Mouse (Mus musculus) liver, embryonic 12.5 days (tissue): ENCODE measurements around the gene Snx17. TPM values are rescaled to one million over a fixed set of nuclear protein-coding genes. Genes with fewer than 3 reads are reported as not detected.

Source experiments
- ATAC-seq: fragments of 200-750 bp; cut with Nextera tagmentation; 2 replicates; pipeline ENCODE4 v1.8.0; 2017; ENCODE audit warnings: moderate number of reproducible peaks, mild to moderate bottlenecking, moderate library complexity
- H3K27ac ChIP-seq: fragments of 300-500 bp; sonication (generic); 2 replicates; pipeline ENCODE4 v1.5.1; 2016; ENCODE audit warnings: mild to moderate bottlenecking
- H3K27me3 ChIP-seq: fragments of 300-500 bp; sonication (generic); replicated peaks from 2 replicates; pipeline ENCODE4 v1.6.1; 2016; ENCODE audit warnings: mild to moderate bottlenecking, moderate library complexity
- H3K36me3 ChIP-seq: fragments of 300-500 bp; sonication (generic); 2 replicates; pipeline ENCODE4 v1.6.1; 2016; ENCODE audit warnings: mild to moderate bottlenecking, moderate library complexity
- H3K4me1 ChIP-seq: fragments of 300-500 bp; sonication (generic); 2 replicates; pipeline ENCODE4 v1.6.1; 2016
- H3K4me2 ChIP-seq: fragments of 300-500 bp; sonication (generic); 2 replicates; pipeline ENCODE4 v1.6.1; 2016; ENCODE audit warnings: mild to moderate bottlenecking, moderate library complexity
- H3K4me3 ChIP-seq: fragments of 300-500 bp; sonication (generic); 2 replicates; pipeline ENCODE4 v1.5.1; 2016; ENCODE audit warnings: mild to moderate bottlenecking, moderate library complexity
- H3K9ac ChIP-seq: fragments of 300-500 bp; sonication (generic); 2 replicates; pipeline ENCODE4 v1.6.1; 2016; ENCODE audit warnings: mild to moderate bottlenecking, moderate library complexity
- H3K9me3 ChIP-seq: fragments of 300-500 bp; sonication (generic); replicated peaks from 2 replicates; pipeline ENCODE4 v1.6.1; 2016; ENCODE audit warnings: mild to moderate bottlenecking, moderate library complexity
- WGBS: fragments of 180-500 bp; shearing (Covaris S2); methylation state at CpG from one replicate; pipeline ENCODE4 v1.1.7; 2016; ENCODE audit not compliant: insufficient replicate concordance; 5-methylcytosine and 5-hydroxymethylcytosine counted together
- polyA plus RNA-seq: library from polyadenylated mRNA; unstranded; fragments of >200 nt; fragmentation: Nextera tagmentation; extraction: Ambion mirVana; gene quantifications from 2 replicates; pipeline ENCODE4 v1.2.1, GENCODE M21; 2016

Gene Snx17
- polyA plus RNA-seq, 1 experiment from 2014 or later, result 62.3 TPM

DNA sequence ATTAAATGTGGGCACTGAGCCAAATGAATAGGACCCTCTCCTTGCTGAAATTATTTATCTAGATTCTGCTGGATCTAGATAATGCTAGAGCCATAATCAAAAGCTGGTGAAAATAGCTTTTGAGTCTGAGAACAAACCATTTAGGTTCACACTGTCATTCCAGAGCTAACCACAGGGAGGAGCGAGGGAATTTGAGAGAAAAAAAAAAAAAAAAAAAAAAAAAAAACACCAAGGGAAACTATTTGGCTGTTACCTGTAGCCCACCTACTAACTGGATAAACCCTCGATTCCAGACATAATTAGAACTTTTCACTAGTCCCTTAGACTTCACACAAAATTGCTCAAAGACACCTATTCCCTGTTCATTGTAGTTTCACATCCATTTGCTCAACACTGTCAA, 26.0 kb downstream of the Snx17 start:
- Histone ChIP-seq H3K27ac (peak overlapping the region; percentile 96), H3K4me3 (peak overlapping the region; percentile 99)
- no peak for ATAC-seq

DNA sequence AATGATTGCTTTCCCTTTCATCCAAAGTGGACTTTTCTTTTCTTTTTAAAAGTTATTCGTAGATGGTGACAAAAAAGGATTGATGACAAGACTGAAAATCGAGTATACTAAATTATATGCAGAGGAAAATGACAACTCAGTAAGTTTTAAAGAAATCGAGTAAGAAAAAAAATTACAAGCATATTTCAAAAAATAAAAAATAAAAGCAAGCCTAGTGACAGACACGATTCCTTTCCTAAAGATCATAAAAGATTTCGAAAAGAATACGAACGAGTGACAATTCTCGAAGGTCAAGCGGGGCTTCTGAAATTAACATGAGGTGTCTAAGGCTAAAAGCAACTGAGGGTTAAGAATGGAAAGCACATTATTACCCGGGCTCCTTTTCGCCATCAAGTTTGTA, 26.4 kb downstream of the Snx17 start:
- Histone ChIP-seq H3K27ac (peak overlapping the region; percentile 96), H3K27me3 (no peaks in the 10 kb centered on the region), H3K9ac (peak overlapping the region; percentile 99), H3K9me3 (no peaks in the 10 kb centered on the region), H3K4me3 (peak overlapping the region; percentile 99), H3K36me3 (peaks cover 11% of the 10 kb centered on the region), H3K4me1 (peaks cover 57% of the 10 kb centered on the region), H3K4me2 (peak overlapping the region; percentile 91)
- WGBS, result 1% methylated on average over 11 of the region's 11 CpGs
- no peak for ATAC-seq

More for the DNA sequence above, 26.0 kb downstream of the Snx17 start:
- H3K27me3 ChIP-seq, result no peaks in the 10 kb centered on the region
- 2% methylated on average over 2 of the region's 2 CpGs for WGBS
- H3K4me2 ChIP-seq, result peak overlapping the region; percentile 91
- no peaks in the 10 kb centered on the region for H3K9me3 ChIP-seq
- peaks cover 61% of the 10 kb centered on the region for H3K4me1 ChIP-seq
- H3K36me3 ChIP-seq, result peaks cover 15% of the 10 kb centered on the region
- H3K9ac ChIP-seq, result peak overlapping the region; percentile 99

DNA sequence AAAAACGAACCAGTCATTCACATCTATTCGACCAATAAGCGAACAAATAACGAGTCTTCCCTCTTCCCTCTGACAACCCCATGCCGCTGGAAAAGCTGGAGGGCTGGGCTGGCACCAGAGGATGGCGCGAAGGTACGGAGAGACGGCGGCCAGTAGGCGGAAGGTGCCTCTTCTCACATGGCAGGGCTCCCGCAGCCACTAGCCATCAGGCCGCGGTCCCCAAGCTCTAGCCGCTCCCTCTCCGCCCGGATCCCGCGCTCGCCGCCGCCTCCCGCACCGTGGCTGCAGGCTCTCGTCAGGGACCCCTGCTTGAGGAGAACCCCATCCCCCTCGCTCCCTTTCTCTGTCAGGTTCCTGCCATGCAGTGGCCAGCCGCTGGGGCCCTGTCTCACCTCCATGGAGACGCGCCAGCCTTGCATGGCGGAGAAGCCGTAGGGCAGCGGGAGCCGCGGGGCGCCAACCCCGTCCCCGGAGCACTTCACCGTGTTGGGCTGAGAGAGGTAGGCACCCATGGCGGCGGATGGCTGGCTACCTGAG, 27.0 kb downstream of the Snx17 start:
- H3K27me3 ChIP-seq, result no peaks in the 10 kb centered on the region
- peaks cover 10% of the 10 kb centered on the region for H3K36me3 ChIP-seq
- peak overlapping the region; percentile 91 for H3K4me2 ChIP-seq
- peak overlapping the region; percentile 99 for H3K9ac ChIP-seq
- H3K4me1 ChIP-seq, result peaks cover 52% of the 10 kb centered on the region
- under 1% methylated on average over 40 of the region's 40 CpGs for WGBS
- no peaks in the 10 kb centered on the region for H3K9me3 ChIP-seq
- ATAC-seq, result peak; percentile 48
- H3K27ac ChIP-seq, result peak overlapping the region; percentile 96
- H3K4me3 ChIP-seq, result peak overlapping the region; percentile 99

DNA sequence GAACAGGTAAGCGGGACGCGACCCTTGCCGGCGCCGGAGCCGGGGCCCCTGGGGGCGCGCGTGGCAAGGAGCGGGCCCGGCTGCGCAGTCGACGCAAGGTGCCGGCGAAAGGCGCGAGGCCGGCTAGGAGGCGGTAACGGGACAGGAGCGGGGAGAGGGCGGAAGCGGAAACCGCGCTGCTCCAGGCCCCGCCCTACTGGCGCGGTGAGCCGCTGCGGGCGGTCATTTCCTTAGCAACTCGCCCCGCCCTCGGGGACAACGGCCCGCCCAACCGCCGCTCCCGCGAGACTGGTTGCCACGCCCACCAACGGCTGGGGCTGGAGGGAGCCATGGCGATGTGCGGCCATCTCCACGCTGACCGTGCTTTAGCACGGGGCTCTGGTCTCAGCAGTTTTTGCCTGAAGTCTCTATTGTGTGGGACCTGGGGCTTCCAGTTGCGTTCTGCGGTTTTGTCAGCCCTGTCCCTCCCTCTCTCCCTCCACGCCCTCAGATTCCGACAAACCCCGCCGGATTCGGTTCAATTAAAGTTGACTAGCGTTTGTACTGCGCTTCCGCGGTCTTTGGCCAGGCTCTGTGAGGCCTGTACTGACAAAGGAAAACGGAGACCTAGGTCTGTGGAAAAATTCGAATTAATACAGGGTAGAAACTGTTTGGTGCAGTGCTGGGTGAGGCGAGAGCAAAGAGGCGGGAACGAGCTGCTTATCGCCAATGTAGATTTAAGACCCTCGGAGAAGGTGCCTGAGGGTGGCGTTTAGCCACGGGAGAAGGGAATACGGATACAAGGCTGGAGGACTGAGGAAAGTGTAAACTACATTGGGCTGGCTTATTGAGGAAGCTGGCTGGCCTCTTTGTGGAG, 27.6 kb downstream of the Snx17 start, which contains the start of gene Ppm1g:
Ppm1g (minus strand) TSS at position 240 of the 856 bp plus-strand sequence.
- under 1% methylated on average over 70 of the region's 70 CpGs for WGBS
- H3K27ac ChIP-seq, result peak within 1 kb of the TSS; percentile 96
- peak within 1 kb of the TSS; percentile 99 for H3K4me3 ChIP-seq
- no peaks in the 10 kb centered on the region for H3K27me3 ChIP-seq
- peaks cover 47% of the 10 kb centered on the region for H3K4me1 ChIP-seq
- H3K9me3 ChIP-seq, result no peaks in the 10 kb centered on the region
- H3K36me3 ChIP-seq, result peaks cover 8% of the 10 kb centered on the region
- peak within 1 kb of the TSS; percentile 91 for H3K4me2 ChIP-seq
- ATAC-seq, result peak; percentile 93
- peak within 1 kb of the TSS; percentile 99 for H3K9ac ChIP-seq

DNA sequence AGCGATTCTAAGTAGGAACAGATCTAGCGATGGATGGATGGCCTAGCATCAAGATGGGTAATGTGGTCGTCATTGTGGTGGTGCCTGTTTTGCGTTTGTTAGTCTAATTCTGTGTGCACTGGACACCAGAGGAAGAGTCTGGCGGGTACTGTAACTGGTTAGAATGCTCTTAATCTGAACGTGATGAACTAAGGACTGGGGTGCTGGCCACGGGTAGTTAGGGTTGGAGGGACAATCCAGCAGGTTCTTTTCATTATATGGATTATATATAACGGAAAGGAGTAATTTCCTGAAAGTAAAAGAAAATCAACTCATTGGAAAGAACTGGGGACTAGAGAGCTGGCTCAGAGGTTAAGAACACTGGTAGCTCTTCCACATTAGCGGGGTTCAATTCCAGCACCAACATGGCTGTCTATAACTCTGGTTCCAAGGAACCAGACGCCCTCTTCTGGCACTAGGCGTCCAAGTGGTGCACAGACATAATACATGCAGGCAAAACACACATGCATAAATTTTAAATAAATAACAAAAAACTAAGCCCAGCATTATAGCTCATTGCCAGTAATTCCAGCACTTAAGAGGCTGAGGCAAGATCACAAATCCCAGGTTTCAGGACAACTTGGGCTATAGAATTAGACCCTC, 28.4 kb downstream of the Snx17 start:
- peak overlapping the region; percentile 99 for H3K4me3 ChIP-seq
- H3K9ac ChIP-seq, result peak overlapping the region; percentile 99
- peak overlapping the region; percentile 91 for H3K4me2 ChIP-seq
- ATAC-seq, result no peak
- WGBS, result 12% methylated on average over 11 of the region's 11 CpGs
- no peaks in the 10 kb centered on the region for H3K9me3 ChIP-seq
- no peaks in the 10 kb centered on the region for H3K27me3 ChIP-seq
- H3K36me3 ChIP-seq, result peaks cover 2% of the 10 kb centered on the region
- H3K4me1 ChIP-seq, result peaks cover 39% of the 10 kb centered on the region
- peak overlapping the region; percentile 86 for H3K27ac ChIP-seq

DNA sequence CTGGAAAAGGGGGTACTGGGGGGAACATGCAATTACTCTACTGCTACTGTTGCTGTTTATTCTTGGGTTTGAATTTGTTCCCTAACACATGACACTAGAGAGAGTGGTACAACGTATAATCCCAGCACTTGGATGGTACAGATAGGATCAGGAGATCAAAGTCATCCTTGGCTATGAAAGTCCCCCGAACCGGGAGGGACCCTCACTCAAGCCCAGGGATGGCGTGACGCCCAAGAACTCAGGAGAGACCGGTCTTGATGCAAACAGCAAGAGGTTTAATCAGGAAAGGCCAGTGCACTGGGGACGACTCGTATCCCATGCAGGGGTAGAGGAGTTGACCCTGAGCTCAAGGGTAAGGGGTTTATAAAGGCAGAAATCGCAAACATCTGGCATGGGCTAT, 29.7 kb downstream of the Snx17 start:
- WGBS, result 87% methylated on average over 9 of the region's 9 CpGs
- Histone ChIP-seq H3K36me3 (no peaks in the 10 kb centered on the region), H3K27me3 (no peaks in the 10 kb centered on the region), H3K9me3 (no peaks in the 10 kb centered on the region), H3K4me2 (no peak overlapping the region), H3K4me3 (no peak overlapping the region), H3K27ac (no peak overlapping the region), H3K4me1 (peaks cover 27% of the 10 kb centered on the region), H3K9ac (no peak overlapping the region)
- ATAC-seq, result no peak

DNA sequence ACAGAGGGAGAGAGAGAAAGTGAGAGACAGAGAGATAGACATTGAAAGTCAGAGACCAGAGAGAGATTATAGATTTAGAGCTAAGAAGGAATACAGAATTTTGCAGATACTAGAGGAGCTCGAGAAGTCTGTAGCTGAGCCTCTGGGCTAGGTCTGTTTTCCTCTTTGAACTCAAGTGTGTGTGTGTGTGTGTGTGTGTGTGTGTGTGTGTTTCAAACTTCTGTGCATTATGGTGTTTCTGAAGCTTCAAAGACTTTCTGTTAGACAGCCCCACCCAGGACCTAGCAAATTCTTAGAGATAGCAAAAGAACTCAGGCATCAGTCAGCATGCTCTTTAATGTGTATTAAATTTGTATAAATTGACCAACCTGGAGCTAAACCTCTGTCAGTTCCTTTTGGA, 33.6 kb downstream of the Snx17 start:
- ATAC-seq, result no peak
- peaks cover 2% of the 10 kb centered on the region; the same call in 1 of the 2 replicates for H3K4me1 ChIP-seq
- WGBS, result 61% methylated on average over 1 of the region's 1 CpGs
- no peaks in the 10 kb centered on the region for H3K9me3 ChIP-seq
- no peak overlapping the region for H3K27ac ChIP-seq
- H3K9ac ChIP-seq, result no peak overlapping the region
- H3K27me3 ChIP-seq, result no peaks in the 10 kb centered on the region
- H3K4me2 ChIP-seq, result no peak overlapping the region
- H3K36me3 ChIP-seq, result no peaks in the 10 kb centered on the region
- H3K4me3 ChIP-seq, result no peak overlapping the region

DNA sequence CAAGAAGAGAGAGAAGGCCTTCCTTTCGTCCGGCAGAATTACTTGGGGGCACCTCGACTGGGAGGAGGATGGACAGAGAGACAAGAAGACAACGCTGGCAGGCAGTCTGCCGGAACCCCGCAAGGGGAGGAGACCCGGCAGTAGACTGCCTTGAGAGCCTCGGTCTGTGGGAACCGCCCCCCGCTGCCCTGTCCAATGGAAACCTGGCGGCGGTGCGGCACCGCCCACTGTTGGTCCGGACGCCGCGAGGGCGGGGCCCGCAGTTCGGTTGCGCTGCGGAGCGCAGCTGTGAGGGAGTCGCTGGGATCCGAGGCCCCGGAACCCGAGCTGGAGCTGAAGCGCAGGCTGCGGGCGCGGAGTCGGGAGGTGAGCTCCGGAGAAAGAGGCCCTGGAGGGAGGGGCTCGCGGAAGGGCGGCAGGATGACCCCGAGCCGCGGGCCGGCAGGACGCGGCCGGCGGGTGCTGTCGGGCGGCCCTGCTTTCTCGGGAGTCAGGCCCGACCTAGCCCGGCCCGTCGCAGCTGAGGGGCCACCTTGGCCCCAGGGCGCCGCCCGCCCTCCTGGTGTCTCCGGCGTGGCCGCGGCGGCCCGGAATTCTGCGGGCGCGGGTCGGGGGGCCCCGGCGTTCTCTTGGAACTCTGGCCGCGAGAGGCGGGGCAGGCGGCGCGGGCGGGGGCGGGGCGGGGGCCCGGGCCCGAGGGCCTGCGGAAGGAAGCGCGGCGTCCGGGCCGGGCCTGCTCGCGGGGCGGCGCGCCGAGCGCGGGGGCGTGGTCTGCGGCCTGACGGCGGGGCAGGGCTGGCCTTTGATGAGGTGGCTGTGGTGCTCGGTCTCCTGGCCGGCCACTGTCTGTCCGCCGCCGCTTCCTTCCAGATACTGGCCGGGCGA, 47.9 kb downstream of the Snx17 start, which contains the start of the genes Nrbp1 and Gm9970:
Nrbp1 (plus strand) TSS at position 228 of the 885 bp plus-strand sequence.
Gm9970 (minus strand) TSS at position 596 of the 885 bp plus-strand sequence.
- peak; percentile 94 for ATAC-seq
- no peaks in the 10 kb centered on the region for H3K9me3 ChIP-seq
- H3K27ac ChIP-seq, result peak within 1 kb of the TSS; percentile 96
- peak within 1 kb of the TSS; percentile 84 for H3K4me2 ChIP-seq
- peak within 1 kb of the TSS; percentile 100 for H3K4me3 ChIP-seq
- no peaks in the 10 kb centered on the region for H3K27me3 ChIP-seq
- H3K4me1 ChIP-seq, result peaks cover 15% of the 10 kb centered on the region
- H3K36me3 ChIP-seq, result peaks cover 23% of the 10 kb centered on the region
- peak within 1 kb of the TSS; percentile 97 for H3K9ac ChIP-seq
- under 1% methylated on average over 94 of the region's 103 CpGs for WGBS

DNA sequence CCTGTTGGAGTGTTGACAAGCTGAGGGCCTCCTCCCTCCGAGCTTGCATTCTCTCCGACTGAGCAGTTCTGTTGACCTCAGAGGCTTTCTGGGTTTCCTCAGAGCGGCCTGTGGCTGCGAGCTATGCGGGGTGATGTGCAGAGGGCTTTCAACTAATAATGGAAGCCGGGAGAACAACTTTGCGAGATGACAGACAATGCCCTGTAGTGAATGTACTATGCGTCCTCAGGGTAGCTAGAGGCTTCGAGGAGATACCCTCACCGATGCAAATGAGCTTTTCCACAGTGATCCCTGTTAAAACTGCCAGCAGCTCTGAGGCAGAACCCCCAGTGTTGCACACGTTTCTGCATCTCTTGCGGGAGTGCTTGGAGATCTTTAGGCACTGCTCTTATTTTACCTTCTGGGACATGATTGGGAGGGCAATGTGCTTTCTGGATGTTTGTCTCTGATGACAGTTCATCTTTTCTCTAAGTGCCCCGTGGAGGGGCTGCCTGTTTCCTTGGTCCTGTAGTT, 48.6 kb downstream of the Snx17 start:
- ATAC-seq, result 0 out of 2 replicates have a peak, but pooled peaks have one; percentile 2
- Histone ChIP-seq H3K27me3 (no peaks in the 10 kb centered on the region), H3K4me1 (peaks cover 15% of the 10 kb centered on the region), H3K36me3 (peaks cover 30% of the 10 kb centered on the region), H3K4me3 (peak overlapping the region; percentile 100), H3K9ac (peak overlapping the region; percentile 97), H3K4me2 (peak overlapping the region; percentile 84), H3K9me3 (no peaks in the 10 kb centered on the region), H3K27ac (peak overlapping the region; percentile 96)
- WGBS, result under 1% methylated on average over 13 of the region's 13 CpGs

DNA sequence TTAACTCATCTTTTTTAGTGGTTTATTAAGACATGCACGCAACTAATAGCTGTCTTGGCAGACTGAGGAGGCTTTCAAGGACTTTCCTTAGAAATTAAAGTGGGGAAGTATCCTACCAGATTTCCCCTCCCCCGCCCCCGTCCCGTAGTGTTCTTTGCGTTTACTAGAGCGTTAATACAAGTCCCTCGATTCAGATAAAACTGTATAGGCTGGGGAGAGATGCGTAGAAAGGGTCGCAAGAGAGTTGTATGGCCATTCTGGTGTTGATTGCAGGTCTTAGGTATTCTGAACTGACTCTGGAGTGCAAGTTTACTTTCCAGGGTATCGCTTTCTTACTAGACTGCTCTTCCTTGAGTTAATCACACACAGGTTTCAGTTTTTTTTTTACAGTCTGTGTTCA, 49.2 kb downstream of the Snx17 start:
- Histone ChIP-seq H3K9ac (peak overlapping the region; percentile 97), H3K27ac (peak overlapping the region; percentile 96; the same call in 1 of the 2 replicates)

More for the DNA sequence above, 49.2 kb downstream of the Snx17 start:
- WGBS, result 25% methylated on average over 10 of the region's 10 CpGs
- Histone ChIP-seq H3K4me2 (peak overlapping the region; percentile 84), H3K9me3 (no peaks in the 10 kb centered on the region), H3K27me3 (no peaks in the 10 kb centered on the region), H3K36me3 (peaks cover 36% of the 10 kb centered on the region), H3K4me1 (peaks cover 15% of the 10 kb centered on the region), H3K4me3 (peak overlapping the region; percentile 100)
- no peak for ATAC-seq
